Mouse (Mus musculus) embryonic facial prominence, embryonic 11.5 days (tissue): ENCODE measurements around the gene Ace2. TPM values are rescaled to one million over a fixed set of nuclear protein-coding genes. Genes with fewer than 3 reads are reported as not detected.

ENCODE experiments used
- ATAC-seq: fragments of 200-750 bp; cut with Nextera tagmentation; replicated peaks from 2 replicates; pipeline ENCODE4 v1.8.0; 2017; ENCODE audit warnings: low read depth; ENCODE audit not compliant: insufficient number of reproducible peaks, low FRiP score, low TSS enrichment
- DNase-seq: peaks from one replicate; pipeline ENCODE4 v3.0.0-alpha.2; 2015; ENCODE audit warnings: low spot score
- H3K27ac ChIP-seq: fragments of 300-500 bp; sonication (generic); replicated peaks from 2 replicates; pipeline ENCODE4 v1.5.1; 2014; ENCODE audit warnings: mild to moderate bottlenecking, low read depth, low read length, control low read depth
- H3K27me3 ChIP-seq: fragments of 300-500 bp; sonication (generic); 2 replicates; pipeline ENCODE4 v1.6.1; 2014; ENCODE audit warnings: mild to moderate bottlenecking, low read length, moderate library complexity, mixed read lengths; ENCODE audit not compliant: control insufficient read depth, insufficient read depth
- H3K36me3 ChIP-seq: fragments of 300-500 bp; sonication (generic); replicated peaks from 2 replicates; pipeline ENCODE4 v1.6.1; 2014; ENCODE audit warnings: low read depth, mild to moderate bottlenecking, low read length, moderate library complexity, mixed read lengths; ENCODE audit not compliant: control insufficient read depth, insufficient read depth
- H3K4me1 ChIP-seq: fragments of 300-500 bp; sonication (generic); 2 replicates; pipeline ENCODE4 v1.6.1; 2014; ENCODE audit warnings: low read length, mixed read lengths; ENCODE audit not compliant: control insufficient read depth, insufficient read depth
- H3K4me2 ChIP-seq: fragments of 300-500 bp; sonication (generic); 2 replicates; pipeline ENCODE4 v1.6.1; 2014; ENCODE audit warnings: low read depth, mild to moderate bottlenecking, control low read depth, low read length, moderate library complexity
- H3K4me3 ChIP-seq: fragments of 300-500 bp; sonication (generic); 2 replicates; pipeline ENCODE4 v1.5.1; 2014; ENCODE audit warnings: low read depth, low read length, control low read depth
- H3K9ac ChIP-seq: fragments of 300-500 bp; sonication (generic); replicated peaks from 2 replicates; pipeline ENCODE4 v1.6.1; 2014; ENCODE audit warnings: mild to moderate bottlenecking, control low read depth, low read length
- H3K9me3 ChIP-seq: fragments of 300-500 bp; sonication (generic); replicated peaks from 2 replicates; pipeline ENCODE4 v1.6.1; 2016; ENCODE audit warnings: mild to moderate bottlenecking, low read length, inconsistent platforms, mixed read lengths; ENCODE audit not compliant: control insufficient read depth
- WGBS: fragments of 180-500 bp; shearing (Covaris S2); extraction: QIAGEN DNeasy Blood & Tissue Kit; methylation state at CpG from one replicate; pipeline ENCODE4 v1.1.7; 2014; 5-methylcytosine and 5-hydroxymethylcytosine counted together
- polyA plus RNA-seq: library from polyadenylated mRNA; unstranded; fragments of >200 nt; fragmentation: Nextera tagmentation; extraction: Ambion mirVana; gene quantifications from 2 replicates; pipeline ENCODE4 v1.2.1, GENCODE M21; 2014

The Ace2 gene
- polyA plus RNA-seq, 1 experiment from 2014 or later = not detected

DNA sequence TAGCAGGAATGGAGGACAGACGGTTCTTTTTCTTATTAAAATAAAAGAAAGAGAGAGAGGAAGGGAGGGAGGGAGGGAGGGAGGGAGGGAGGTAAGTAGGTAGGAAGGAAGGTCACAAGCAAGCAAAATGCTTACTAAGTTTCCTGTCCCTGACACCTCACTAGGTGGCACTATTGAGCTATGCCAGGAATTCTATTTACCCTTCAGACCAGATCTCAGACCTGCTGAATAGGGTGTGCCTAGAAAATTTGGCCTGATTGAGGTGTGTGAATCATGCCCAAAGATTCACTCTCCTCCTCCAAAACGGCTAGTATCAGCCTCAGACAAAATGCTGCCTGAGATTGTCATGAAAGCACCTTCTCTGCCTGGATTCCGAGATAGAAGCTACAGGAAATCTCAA lies 44.7 kb downstream of the Ace2 start:
- no peaks in the 10 kb centered on the region for H3K4me1 ChIP-seq
- no peak overlapping the region for H3K9ac ChIP-seq
- ATAC-seq (no peak), DNase-seq (peak; percentile 75)
- no peak overlapping the region for H3K27ac ChIP-seq
- no peak overlapping the region for H3K4me3 ChIP-seq
- H3K27me3 ChIP-seq = no peaks in the 10 kb centered on the region
- no peaks in the 10 kb centered on the region for H3K36me3 ChIP-seq
- H3K4me2 ChIP-seq = no peak overlapping the region
- H3K9me3 ChIP-seq = no peaks in the 10 kb centered on the region
- WGBS = 28% methylated on average over 3 of the region's 3 CpGs

DNA sequence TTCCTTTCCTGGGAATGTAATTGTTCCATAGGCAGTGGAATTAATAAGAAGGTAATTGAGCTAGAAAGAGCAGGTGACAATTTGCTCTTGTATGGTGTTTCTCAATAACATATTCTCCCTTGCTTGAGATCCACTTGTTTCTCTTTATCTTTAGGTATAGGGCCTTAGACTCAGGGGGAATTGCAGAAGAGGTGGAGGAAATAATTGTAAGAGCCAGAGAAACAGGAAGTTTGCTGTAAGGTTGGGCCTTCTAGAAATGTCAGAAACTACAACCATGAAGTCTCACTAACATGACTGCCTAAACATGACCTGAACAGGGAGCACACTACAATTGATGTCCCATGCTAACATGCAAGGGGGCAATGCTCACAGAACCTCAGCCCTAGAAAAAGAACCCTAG lies 50.7 kb downstream of the Ace2 start:
- no peaks in the 10 kb centered on the region for H3K4me1 ChIP-seq
- no peak overlapping the region for H3K4me2 ChIP-seq
- no peak overlapping the region for H3K9ac ChIP-seq
- no peak overlapping the region for H3K27ac ChIP-seq
- no peaks in the 10 kb centered on the region for H3K36me3 ChIP-seq
- no peak for DNase-seq
- no peak for ATAC-seq
- H3K27me3 ChIP-seq = no peaks in the 10 kb centered on the region
- H3K9me3 ChIP-seq = no peaks in the 10 kb centered on the region
- no peak overlapping the region for H3K4me3 ChIP-seq

DNA sequence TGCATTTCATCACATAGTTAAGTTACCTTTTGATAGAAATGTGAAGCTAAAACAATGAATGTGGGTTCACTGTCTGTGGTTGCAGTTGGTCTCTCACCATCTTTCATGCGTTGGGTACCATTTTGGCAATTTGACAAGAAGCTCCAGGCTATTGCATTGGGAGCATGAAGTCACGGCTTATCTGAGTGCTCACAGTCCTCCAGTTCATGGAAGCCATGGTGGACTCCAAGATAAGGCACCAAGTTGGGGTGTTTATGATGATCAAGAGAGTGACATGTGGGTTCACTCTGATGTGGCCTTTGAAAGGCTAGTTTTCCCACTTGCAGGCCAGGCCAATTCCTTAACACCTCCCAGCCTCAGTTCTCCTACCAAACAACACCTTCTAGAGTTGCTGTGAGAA lies 58.5 kb downstream of the Ace2 start:
- WGBS = 82% methylated on average over 2 of the region's 2 CpGs
- H3K4me1 ChIP-seq = no peaks in the 10 kb centered on the region
- H3K4me2 ChIP-seq = no peak overlapping the region
- DNase-seq = no peak
- H3K9me3 ChIP-seq = no peaks in the 10 kb centered on the region
- no peak overlapping the region for H3K9ac ChIP-seq
- H3K27me3 ChIP-seq = no peaks in the 10 kb centered on the region
- H3K4me3 ChIP-seq = no peak overlapping the region
- H3K27ac ChIP-seq = no peak overlapping the region
- no peaks in the 10 kb centered on the region for H3K36me3 ChIP-seq
- ATAC-seq = no peak

DNA sequence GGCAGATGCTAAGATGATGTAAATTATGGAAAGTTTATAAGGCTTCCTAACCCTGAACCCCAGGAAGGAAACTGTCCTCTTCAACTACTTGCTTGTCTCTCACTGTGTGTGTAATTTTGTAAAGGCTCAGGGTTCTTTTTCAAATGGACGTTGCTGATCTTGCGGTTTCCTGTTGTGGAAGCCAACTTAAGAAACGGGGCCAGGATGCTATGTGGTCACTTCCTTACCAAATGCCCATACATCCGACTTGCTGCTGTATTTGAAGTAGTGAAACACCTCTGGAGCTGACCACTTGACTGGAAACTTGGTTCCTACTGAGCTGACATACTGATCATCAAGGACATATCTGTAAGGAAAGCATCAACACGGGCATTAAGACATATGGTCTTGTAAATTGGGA lies 61.4 kb downstream of the Ace2 start:
- Histone ChIP-seq H3K4me1 (no peaks in the 10 kb centered on the region), H3K27ac (no peak overlapping the region), H3K9ac (no peak overlapping the region), H3K4me3 (no peak overlapping the region), H3K36me3 (no peaks in the 10 kb centered on the region), H3K9me3 (no peaks in the 10 kb centered on the region), H3K4me2 (no peak overlapping the region), H3K27me3 (no peaks in the 10 kb centered on the region)
- ATAC-seq = no peak
- WGBS = 72% methylated on average over 5 of the region's 5 CpGs
- DNase-seq = no peak

DNA sequence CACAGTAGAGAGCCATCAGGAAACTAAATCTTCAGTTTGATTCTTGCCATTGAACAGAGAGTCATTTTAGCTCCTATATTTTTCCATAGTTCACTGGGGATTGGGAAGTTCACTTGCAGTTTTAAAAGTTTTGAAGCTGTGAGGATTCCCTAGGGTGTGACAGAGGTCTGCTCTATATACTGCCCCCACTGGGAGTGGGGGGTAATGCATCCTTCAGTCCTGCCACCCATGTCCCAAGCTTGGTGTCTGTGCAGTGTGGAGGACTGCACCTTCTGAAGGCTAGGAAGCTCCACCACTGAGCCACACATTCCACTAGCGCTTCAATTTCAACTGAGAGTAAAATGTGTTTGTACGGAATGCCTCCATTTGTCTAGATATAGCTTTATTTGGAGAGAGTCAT lies 82.9 kb downstream of the Ace2 start:
- Histone ChIP-seq H3K36me3 (no peaks in the 10 kb centered on the region), H3K4me3 (no peak overlapping the region), H3K9me3 (no peaks in the 10 kb centered on the region), H3K4me2 (no peak overlapping the region), H3K9ac (no peak overlapping the region), H3K27me3 (no peaks in the 10 kb centered on the region), H3K4me1 (no peaks in the 10 kb centered on the region), H3K27ac (no peak overlapping the region)
- DNase-seq (no peak), ATAC-seq (no peak)
- WGBS = 74% methylated on average over 2 of the region's 2 CpGs

DNA sequence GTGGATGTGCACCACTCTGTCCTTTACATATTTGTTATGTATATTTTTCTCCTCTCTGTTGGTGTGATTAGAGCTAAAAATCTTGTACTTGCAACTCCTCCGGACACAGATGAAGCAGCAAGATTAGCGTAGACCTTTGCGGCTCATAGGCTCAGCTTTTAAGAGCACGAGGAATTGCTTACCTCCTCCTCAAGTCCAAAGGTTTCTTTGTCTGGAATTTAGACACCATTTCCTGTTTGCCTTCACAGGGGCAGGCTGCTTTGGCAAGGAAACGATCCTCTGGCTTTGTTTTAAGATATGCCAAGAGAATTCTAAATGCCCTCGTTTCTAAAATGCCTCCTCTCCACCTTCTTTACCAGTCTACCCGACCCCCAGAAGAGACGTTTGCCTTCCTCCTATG lies 94.2 kb downstream of the Ace2 start:
- WGBS = 50% methylated on average over 8 of the region's 8 CpGs
- no peak overlapping the region for H3K4me3 ChIP-seq
- ATAC-seq = no peak
- H3K27me3 ChIP-seq = no peaks in the 10 kb centered on the region
- no peaks in the 10 kb centered on the region for H3K9me3 ChIP-seq
- no peak overlapping the region for H3K27ac ChIP-seq
- H3K9ac ChIP-seq = no peak overlapping the region
- DNase-seq = no peak
- no peaks in the 10 kb centered on the region for H3K36me3 ChIP-seq
- no peaks in the 10 kb centered on the region for H3K4me1 ChIP-seq
- H3K4me2 ChIP-seq = no peak overlapping the region

Other genes starting within 250 kb of the Ace2 start
- 28.9 and 32.1 TPM in 2 replicates for gene Ap1s2, start 230.3 kb upstream of the Ace2 start, polyA plus RNA-seq
- gene Zrsr2, start 180.7 kb upstream of the Ace2 start, polyA plus RNA-seq = 59.5 and 67.6 TPM in 2 replicates
- gene Car5b, start 111.3 kb upstream of the Ace2 start, polyA plus RNA-seq = 0.24 and 0.34 TPM in 2 replicates
- 42.8 and 44.9 TPM in 2 replicates for gene Siah1b, start 62.8 kb upstream of the Ace2 start, polyA plus RNA-seq
- gene Cltrn, start 50.5 kb upstream of the Ace2 start, polyA plus RNA-seq = 0.56 TPM in 1 of 2 replicates, not detected in the other
- gene Bmx, start 118.9 kb downstream of the Ace2 start, polyA plus RNA-seq = 0.35 and 0.59 TPM in 2 replicates
- 7.3 and 8.0 TPM in 2 replicates for gene Pir, start 130.0 kb downstream of the Ace2 start, polyA plus RNA-seq
- 3.1 and 4.1 TPM in 2 replicates for gene Vegfd, start 234.0 kb downstream of the Ace2 start, polyA plus RNA-seq